Mouse (Mus musculus) liver, embryonic 14.5 days (tissue): ENCODE results near the gene Map3k5.

Experiments used
- CTCF ChIP-seq: IDR thresholded peaks from 2 replicates; pipeline ENCODE4 v1.5.1; 2016; ENCODE audit warnings: antibody characterized with exemption, low read depth, control low read depth
- EP300 ChIP-seq: IDR thresholded peaks from 2 replicates; pipeline ENCODE4 v1.6.1; 2016; ENCODE audit warnings: antibody characterized with exemption, low read depth

DNA sequence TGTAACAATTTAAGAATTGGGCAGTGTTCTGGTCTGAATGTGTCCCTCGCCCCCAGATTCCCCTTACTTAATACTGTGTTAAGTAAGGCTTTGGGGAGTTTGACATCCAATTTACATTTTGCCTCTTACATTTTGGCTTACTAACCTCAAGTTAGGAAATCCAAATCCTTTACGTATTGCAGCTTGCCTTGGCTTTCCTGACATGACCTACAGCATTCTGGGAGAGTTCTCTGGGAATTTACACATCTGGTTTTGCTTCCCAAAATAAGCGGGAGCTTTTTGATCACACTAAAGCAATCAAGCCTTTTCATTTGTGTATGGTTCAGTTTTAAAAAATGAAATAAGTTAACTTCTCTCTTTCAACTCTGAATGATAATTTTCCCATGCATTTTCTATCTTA is 1.3 kb upstream of the Map3k5 start:
- no peak for TF ChIP-seq CTCF
- no peak for TF ChIP-seq EP300
